Mouse (Mus musculus): Measurements from ENCODE around the gene Ssh2.

DNA sequence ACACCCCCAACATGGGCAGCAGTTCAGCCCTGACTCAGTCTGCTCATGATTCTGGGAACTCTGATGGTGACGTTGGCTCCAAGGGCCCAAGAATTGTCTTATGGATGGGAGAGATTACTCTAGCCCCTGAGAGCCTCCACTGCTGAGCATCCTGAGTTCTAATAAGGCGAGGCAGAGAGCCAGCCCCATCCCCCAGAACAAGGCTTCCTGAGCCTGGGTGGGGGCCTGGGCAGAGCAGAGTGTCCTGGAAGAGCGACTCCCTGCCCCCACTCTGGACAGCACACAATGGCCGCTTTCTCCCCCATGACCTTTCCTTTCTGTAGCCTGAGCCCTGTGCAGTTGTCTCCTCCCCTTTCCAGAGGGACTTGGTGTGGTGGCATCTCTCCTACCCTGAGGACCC is 281.8 kb downstream of the Ssh2 start:
- TF ChIP-seq GATA1 (IDR thresholded peaks at IDR 0.05; ENCODE audit: low read length) (no peak), TAL1 (IDR thresholded peaks at IDR 0.05; ENCODE audit: low read length) (no peak)
